Mouse (Mus musculus): ENCODE measurements around the gene Stx4a.
"Not testable (repeated sequence)": the region's sequence is repeated elsewhere in the genome, so short reads cannot be mapped to it uniquely, and the experiment has no call there.

Stx4a gene

DNA sequence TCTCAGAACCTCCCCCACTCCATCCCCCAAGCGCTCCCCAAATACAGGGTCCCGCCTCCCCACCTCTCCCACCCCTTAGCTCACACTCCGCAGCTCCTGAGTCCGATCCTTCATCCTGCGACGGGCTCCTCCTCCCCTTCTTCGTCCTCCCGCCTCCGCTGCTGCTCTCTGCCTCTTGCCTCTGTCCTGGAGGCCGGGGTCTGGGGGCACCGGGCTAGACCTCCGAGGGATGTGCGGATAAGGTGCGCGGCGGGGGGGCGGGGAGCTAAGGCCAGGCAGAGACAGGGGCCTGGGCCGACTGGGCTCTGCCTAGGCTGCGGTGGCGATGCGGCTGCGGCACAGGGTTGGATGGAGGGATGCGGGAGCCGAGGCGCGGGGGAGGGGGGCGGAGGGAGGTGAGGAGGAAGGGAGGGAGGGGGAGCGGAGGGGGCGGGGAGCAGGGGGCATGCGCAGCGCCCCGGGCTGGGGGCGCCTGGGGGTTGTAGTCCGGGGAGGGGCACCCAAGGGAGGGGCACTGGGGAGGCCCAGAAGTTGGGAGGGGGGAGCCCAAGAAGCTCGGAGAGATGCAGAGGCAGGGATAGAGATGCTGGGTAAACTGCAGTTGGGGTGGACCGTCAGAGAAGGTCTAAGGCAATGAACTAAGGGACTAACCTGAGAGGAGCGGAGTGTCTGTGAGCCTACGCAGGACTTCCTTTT, at the start of gene Stx4a, which contains the start of gene Stx1b:
Gene Stx4a (plus strand): TSS at position 119 of the 696 bp plus-strand sequence.
Gene Stx1b (minus strand): TSS at position 374 of the 696 bp plus-strand sequence.
- no peak for DNase-seq (ENCODE audit: low read depth)

DNA sequence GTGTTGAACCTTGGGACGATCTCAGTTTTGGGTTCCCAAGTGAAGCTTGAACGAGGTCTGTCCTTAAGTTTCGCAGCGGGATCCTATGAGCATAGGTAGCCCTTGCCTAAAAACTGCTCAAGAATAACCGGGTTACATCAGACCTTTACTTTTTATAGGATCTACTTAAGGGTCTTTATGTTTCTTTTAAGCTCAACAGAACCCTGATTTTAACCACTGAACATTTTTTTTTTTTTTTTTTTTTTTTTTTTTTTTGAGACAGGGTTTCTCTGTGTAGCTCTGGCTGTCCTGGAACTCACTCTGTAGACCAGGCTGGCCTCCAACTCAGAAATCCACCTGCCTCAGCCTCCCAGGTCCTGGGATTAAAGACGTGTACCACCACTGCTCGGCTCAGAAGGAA, 48.3 kb upstream of the Stx4a start:
- DNase-seq (ENCODE audit: low read depth): not testable (repeated sequence)

DNA sequence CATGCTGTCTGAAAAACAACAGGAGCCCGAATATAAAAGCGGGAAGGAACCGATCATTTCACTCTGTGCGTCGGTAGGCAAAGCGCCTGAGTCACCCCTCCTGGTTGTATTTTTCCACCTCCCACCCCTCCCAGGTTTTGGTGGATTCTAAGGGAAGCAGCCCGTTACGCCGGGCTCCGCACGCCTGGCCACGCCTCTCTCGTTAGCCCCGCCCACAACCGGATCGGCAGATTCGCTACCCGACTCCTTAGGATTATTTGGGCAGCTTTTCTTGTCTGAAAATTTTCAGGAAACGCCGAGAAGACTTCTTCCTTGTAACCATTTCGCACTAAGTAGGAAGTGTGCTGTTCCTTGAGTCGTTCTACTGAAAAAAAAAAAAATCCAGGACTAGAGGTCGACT, 47.7 kb upstream of the Stx4a start, which contains the start of gene Setd1a:
Gene Setd1a (plus strand): TSS at position 245 of the 400 bp plus-strand sequence.
- DNase-seq (ENCODE audit: low read depth): peak; percentile 77

DNA sequence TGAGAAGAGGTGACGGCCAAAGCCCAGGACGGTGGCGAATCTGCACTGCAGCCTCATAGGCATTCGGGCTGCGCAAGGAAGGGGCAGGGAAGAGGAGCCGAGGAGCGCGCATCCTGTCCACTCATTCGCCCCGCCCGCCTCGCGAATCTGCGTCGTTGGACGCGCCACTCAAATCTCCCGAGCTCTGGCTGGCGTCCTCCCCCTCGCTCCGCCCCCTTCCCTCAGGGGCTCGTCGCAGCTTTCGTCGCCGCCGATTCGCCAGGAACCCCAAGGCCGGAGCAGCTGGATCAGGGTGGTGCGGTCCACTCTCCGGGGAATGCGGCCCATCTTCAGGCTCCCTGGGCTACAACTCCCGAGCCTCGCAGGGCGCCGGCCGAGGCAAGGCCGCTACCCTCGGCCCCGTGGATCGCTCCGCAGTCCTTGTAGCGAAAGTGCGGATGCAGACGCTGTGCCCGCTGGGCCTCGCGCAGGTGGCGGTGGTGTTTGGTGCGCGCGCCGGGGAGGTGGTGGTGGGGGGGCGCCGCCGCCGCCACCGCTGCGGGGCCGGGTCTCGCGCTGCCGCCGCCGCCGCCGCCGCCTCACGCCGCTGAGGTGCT, 47.1 kb upstream of the Stx4a start:
- DNase-seq (ENCODE audit: low read depth): peak; percentile 96

DNA sequence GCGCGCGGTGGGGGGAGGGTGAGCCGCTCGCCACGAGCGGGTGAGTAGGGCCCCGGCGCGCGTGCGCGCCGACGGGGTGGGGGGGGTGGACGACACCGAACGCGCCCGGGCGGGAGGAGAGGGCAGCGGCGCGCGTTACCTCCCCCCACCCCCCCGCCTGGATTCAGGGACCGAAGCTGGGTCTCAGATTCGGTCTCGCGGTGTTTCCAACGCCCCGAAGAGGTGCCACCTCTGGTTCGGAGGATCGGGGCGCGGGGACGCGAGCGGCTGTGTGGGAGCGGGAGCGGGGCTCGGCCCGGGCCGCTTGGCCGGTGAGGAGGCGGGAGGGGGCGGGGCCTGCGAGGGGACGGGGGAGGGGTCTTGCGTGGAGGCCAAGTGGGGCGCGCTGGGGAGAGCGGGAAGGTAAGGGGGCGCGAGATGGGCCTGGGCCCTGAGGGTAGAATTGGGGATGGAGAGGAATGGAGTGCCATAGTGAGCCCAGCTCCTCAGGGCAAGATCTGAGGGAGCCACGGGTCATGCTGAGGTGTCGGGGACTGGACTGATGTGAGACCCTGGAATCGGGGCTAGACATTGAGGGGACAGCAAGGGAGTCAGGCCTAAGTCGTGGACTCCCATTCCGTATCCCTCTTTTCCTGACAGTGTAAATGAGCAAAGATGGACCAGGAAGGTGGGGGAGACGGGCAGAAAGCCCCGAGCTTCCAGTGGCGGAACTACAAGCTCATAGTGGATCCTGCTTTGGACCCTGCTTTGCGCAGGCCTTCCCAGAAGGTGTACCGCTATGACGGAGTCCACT, 46.4 kb upstream of the Stx4a start:
- no peak for DNase-seq (ENCODE audit: low read depth)

DNA sequence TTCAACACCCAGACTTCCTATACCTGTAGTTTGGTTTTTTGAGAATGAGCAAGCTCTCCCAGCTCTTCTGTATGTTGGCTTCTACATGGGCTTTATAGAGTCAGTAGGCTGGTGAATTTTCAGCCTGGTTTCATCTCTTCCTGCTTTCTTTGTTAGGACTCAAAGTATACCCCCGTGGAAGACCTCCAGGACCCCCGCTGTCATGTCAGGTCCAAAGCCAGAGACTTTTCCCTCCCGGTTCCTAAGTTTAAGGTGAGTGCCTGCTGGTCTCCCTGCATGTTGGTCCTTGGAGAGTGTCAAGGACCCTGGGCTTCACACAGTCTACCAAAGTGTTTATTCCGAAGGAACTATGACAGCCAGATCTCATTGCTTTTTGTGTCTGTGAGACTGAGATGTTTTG, 45.7 kb upstream of the Stx4a start:
- DNase-seq (ENCODE audit: low read depth): no peak

DNA sequence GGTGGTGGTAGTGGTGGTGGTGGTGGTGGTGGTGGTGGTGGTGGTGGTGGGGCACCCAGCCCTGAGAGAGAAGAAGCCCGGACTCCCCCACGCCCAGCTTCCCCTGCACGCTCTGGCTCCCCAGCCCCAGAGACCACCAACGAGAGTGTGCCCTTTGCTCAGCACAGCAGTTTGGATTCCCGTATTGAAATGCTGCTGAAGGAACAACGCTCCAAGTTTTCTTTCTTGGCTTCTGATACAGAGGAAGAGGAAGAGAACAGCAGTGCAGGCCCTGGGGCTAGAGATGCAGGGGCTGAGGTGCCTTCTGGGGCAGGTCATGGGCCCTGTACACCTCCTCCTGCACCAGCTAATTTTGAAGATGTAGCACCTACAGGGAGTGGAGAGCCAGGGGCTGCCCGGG, 38.8 kb upstream of the Stx4a start, which contains the start of gene Gm49388:
Gene Gm49388 (plus strand): TSS at position 301 of the 400 bp plus-strand sequence.
- DNase-seq (ENCODE audit: low read depth): no peak

DNA sequence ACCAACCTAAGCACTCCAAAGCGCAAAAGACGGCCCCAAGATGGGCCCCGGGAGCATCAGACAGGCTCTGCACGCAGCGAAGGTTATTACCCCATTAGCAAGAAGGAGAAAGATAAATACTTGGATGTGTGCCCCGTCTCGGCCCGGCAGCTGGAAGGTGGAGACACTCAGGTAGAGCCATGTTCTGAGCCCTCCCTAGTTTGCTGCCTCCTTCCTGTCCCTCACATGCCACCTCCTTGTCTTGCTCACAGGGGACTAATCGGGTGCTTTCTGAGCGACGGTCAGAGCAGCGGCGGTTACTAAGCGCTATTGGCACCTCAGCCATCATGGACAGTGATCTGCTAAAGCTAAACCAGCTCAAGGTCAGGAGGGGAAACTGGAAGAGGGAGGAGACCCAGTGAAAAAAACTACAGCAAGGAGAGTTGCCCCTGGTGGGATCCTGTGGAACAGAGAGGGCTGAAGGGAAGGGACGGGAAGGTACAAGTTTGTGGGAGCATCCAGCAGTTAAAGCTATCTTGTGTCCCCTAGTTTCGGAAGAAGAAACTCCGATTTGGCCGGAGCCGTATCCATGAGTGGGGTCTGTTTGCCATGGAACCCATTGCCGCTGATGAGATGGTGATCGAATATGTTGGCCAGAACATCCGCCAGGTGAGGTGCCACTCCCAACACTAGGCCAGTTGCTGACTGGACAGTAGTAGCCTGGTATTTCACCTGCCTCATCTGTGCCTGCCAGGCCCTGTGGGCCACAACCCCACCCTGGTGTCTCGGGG, 26.8 kb upstream of the Stx4a start:
- no peak for DNase-seq (ENCODE audit: low read depth)

DNA sequence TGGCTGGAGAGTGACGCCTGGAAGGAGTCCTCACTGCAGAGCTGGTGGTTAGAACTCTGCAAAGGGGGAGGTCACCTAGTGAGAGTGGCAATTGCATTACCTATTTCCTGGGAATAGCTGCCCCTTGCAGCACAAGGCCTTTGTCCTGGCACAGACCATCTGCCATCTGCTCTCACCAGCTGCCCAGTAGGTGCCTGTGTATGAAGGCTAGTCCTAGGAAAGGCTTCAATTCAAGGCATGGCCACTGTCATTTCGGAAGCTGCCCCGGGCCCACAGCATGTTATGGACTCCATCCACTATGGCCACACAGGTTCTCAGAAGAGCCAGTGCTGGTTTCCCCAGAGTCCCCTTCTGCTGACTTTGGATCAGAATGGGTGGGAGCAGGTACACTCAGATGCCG, 25.5 kb upstream of the Stx4a start:
- DNase-seq (ENCODE audit: low read depth): no peak

DNA sequence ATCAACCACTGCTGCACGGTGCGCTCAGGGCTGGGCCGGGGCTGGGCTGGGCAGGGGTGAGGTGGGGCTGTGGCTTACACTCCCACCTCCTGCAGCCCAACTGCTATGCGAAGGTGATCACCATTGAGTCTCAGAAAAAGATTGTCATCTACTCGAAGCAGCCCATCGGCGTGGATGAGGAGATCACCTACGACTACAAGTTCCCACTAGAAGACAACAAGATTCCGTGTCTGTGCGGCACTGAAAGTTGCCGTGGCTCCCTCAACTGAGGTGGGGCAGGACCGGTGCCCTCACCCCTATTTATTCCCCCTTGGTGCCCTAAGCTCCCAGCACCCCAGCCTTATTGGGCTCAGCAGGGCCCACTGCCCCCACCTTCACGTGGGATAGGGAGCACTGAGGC, 24.9 kb upstream of the Stx4a start:
- DNase-seq (ENCODE audit: low read depth): no peak

DNA sequence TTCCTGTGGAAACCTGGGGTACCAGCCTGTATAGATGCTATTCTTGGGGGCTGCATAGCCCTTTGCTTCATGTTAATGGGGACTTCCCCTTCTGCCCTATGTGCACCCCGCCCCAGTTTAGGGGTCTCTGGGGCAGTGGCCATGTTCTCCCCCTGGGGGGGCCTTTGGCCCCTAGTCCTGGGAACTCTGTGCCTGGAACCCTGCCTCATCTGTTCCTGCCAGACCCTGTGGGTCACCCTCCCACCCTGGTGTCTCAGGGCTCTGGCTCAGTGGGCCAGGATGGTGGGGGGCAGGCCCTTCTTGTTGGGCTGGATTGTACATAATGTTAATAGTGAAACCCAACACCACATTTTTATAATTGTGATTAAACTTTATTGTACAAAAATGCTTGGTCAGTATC, 24.4 kb upstream of the Stx4a start:
- DNase-seq (ENCODE audit: low read depth): no peak

DNA sequence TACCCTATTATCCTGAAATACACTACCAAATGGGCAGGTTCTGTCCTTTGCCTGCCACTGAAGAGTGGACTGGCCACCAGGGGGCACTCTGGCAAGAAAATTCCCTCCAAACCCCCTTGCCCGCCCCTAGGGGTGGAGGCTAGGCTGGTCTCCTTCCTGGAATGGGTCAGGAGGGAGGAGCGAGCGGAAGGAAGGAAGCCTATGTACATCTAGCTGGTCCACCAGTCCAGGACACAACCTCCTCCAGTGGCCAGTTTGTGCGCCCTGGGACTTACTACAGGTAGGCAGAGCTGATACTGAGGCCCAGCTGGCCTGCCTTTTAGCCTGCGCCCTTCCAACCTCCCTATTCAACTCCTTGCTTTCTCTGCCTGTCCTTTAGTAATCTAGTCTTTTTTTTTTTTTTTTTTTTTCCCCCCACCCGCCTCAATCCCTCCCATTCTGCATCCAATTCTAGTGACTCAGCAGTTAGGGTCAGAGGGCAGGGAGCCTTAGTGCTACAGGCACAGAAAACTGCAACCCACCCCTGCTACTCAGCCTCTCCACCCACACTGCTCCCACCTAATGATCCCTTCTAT, 23.6 kb upstream of the Stx4a start, which contains the start of gene Hsd3b7:
Gene Hsd3b7 (plus strand): TSS at position 170 of the 575 bp plus-strand sequence.
- peak; percentile 82 for DNase-seq (ENCODE audit: low read depth)

DNA sequence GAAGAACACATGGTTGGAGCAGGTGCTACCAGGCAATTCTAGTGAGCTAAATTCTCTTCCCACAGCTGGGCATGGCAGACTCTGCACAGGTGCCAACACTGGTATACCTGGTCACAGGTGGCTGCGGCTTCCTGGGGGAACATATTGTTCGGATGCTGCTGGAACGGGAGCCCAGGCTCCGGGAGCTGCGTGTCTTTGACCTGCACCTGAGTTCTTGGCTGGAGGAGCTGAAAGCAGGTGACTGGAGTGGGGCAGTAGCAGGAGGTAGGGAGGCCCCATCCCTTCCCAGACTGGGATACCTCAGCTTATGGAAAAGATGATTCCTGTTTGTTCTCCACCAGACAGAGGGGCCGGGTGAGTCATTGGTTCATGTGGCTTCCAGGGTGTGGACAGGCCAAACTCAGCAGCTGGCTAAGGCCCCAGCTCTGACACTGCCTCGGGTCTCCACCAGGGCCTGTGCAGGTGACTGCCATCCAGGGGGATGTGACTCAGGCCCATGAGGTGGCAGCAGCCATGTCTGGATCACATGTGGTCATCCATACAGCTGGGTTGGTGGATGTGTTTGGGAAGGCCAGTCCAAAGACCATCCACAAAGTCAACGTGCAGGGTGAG, 23.0 kb upstream of the Stx4a start:
- no peak for DNase-seq (ENCODE audit: low read depth)

DNA sequence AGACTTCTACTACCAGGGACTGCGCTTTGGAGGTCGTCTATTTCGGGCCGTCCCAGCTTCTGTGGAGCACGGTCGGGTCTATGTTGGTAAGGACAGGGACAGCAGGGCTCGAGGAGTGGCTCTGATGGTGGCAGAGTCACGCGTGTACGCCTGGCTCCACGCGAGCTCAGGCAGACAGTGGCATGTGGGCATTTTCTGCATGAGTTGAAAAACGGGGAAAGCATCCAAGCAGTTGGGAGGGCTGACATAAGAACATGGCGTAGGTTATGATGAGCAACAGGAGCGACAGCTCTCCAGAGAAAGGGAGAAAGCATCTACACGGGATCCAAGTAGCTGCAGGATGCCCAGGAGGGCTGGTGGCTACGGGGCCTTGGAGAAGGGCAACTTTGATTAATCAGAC, 21.8 kb upstream of the Stx4a start:
- no peak for DNase-seq (ENCODE audit: low read depth)

DNA sequence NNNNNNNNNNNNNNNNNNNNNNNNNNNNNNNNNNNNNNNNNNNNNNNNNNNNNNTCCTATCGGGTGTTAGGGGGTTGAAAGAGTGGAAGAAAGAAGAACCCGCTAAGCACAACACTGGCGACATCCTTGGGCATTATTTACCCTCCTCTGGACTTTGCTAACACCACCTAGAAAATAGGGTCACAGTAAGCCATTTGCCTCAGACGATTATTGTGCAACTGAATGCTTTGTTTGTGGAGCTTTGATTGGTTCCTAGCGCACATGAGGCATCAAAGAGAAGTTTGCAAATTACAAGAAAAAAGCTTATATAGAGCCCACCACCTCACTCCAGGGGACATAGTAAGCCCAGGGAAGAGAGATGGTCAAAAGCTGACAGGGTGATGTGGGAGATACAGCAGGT, 15.3 kb upstream of the Stx4a start:
- no peak for DNase-seq (ENCODE audit: low read depth)

DNA sequence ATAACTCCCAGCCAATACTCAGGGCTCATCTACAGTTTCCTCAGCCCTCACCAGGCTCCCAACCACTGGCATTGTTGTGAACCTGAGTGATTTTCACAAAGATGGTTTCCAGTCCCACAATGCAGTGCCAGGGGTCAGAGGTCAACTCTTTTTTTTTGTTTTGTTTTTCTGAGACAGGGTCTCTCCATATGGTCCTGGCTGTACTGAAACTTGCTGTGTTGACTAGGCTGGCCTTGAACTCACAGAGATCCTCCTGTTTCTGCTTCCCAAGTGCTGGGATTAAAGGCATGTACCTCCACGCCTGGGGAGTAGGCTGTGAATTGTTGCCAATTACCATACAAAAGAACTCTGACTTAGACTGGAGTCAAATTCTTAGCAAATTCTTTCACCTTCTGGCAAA, 14.2 kb upstream of the Stx4a start:
- DNase-seq (ENCODE audit: low read depth): no peak

DNA sequence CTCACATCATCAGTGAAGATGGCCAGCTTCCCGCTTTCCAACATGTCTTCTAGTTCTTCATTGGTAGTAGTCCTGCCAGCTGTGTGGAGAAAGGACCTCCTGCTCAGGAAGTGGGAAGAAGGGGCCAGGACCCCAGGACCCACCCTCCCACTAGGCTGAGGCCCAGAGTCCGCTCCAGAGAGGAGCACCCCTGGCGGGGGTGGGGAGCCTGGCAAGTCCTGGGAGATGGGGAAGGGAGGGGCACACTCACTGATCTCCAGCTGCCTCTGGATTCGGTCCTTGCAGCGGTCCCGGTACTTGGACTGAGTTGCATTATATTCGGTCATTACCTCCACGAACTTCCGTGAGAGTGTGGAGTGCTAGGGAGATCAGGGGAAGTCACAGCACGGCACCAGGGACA, 13.4 kb upstream of the Stx4a start:
- no peak for DNase-seq (ENCODE audit: low read depth)

DNA sequence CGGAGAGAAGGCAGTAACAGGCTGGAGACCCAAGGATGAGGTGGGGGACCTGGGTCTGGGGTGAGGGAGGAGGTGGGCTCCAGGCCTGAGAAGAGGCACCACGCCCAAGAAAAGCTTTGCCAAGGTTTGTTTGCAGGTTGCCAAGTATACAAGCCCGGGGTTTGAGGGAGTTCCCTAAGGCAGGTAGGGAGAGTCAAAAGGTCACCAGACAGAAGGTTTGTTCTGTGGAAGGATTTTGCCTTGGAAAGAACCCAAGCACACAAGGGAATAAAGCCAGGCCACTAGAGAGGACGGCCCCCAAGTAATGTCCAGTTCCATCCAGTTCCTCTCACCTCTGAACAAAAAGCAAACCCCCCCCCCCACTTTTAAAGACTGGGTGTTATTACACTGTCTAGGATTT, 12.9 kb upstream of the Stx4a start:
- no peak for DNase-seq (ENCODE audit: low read depth)

DNA sequence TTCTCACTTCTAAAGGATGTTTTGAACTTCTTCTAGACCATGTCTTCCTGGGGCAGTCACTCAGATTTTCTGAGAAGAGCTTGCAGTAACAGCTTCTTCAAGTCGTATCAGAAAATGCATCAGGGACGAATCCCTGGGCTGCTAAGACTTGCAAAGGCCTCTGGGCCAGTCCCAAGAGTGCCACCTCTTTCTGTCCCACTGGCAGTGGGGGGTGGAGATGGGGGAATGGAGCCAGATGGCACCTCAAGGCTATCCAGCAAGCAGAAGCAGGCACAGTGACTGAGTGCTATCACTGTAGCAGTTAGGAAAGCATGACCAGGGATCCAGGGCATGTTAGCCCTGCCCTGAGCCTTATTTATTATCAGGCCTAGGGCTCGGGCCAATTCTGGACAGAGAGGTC, 11.8 kb upstream of the Stx4a start:
- no peak for DNase-seq (ENCODE audit: low read depth)

DNA sequence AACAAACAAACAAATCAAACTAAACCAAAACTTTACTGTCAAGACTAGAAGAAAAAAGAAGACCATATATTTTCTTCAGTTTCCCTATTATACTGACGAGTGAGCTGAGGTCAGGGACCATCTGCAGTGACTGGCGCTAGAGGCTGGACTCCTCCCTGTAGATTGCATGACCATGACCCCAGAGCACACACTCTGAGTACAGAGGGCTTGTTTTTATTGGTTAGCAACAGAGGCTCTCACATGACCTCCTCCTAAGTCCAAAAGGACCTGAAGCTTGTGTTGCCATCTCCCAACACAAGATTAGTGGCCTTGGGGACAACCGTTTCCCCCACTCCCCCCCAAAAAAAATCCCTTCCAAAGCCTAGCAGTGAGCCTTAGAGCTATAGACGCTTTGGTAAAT, 10.3 kb upstream of the Stx4a start:
- DNase-seq (ENCODE audit: low read depth): no peak

DNA sequence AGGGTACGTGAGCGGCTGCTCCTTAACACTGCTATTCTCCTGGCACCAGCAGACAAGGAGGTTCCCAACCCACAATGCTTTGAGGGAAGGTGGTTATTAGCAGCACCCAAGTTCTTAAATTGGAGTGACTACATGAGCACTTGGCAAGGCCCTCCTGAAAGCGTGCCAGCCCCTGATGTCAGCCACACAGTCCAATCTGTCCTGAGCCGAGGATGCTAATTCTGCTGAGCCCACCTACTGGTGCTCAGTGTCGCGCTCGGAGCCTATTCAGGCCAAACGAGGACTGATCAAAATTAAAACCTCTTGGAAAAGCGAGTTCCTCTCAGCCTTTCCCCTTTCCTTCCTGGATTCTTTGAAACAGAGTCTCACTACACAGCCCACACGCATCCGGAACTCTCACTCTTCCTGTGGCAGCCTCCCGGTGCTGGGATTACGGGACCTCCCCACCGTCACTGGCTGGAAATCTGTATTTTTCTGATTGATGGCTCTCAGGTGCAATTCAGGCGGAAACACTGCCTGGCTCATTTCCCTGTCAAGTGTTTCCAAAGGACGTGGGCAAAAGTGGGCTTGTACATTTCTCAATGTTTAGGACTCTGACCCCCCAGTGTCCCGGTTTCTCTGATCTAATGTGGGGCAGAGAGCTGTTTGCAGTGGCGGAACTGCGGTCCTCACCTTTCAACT, 9.7 kb upstream of the Stx4a start:
- DNase-seq (ENCODE audit: low read depth): no peak
